Mouse (Mus musculus) CH12.LX (cell line): ENCODE results near the gene Hid1.

Experiments
- TBP ChIP-seq: conservative IDR thresholded peaks from 2 replicates; pipeline ENCODE4 v1.6.1; 2011; ENCODE audit warnings: low read depth, low read length, improper control_type of control experiment
- ZKSCAN1 ChIP-seq: IDR thresholded peaks from 2 replicates; pipeline ENCODE4 v1.6.1; 2012; ENCODE audit warnings: low read depth, inconsistent platforms, low read length, improper control_type of control experiment, borderline replicate concordance

DNA sequence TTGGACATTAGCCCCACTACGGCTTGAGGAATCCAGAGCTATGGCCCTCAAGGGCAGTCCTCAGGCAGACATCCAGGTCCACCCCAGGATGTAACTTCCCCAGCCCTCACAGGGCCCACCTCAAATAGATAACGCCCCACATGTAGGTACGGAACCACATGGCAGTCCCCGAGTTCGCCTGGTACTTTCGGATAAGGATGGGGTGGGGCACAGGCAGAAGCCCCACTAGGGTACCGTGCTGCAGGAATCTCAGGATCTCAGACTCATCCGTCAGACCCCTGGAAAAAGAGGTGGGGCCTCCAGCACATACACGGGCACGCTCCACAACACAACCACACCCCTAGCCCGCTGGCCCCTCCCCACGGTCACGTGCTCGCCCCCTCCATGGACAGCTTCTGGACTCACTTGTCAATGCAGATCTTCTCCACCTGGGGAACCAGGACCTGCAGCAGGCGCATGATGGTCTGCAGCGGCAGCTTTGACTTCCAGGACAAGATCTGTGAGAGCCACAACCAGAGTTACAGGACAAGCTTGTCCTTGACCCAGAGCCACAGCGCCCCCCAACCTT, 18.8 kb downstream of the Hid1 start:
- TF ChIP-seq TBP (no peak), ZKSCAN1 (no peak)
